Mouse (Mus musculus) intestine, postnatal 0 days (tissue): ENCODE measurements around the gene Sprr3. TPM values are rescaled to one million over a fixed set of nuclear protein-coding genes. Genes with fewer than 3 reads are reported as not detected.
"Not testable (repeated sequence)": the region's sequence is repeated elsewhere in the genome, so short reads cannot be mapped to it uniquely, and the experiment has no call there.

Experiments
- ATAC-seq: fragments of 200-750 bp; cut with Nextera tagmentation; 2 replicates; pipeline ENCODE4 v1.8.0; 2017; ENCODE audit warnings: mild to moderate bottlenecking, moderate TSS enrichment, moderate library complexity
- H3K27ac ChIP-seq: fragments of 300-500 bp; sonication (generic); 2 replicates; pipeline ENCODE4 v1.5.1; 2014; ENCODE audit warnings: mild to moderate bottlenecking, low read depth, low read length, moderate library complexity
- H3K27me3 ChIP-seq: fragments of 300-500 bp; sonication (generic); replicated peaks from 2 replicates; pipeline ENCODE4 v1.6.1; 2014; ENCODE audit warnings: low read length, mixed read lengths; ENCODE audit not compliant: control insufficient read depth, insufficient read depth
- H3K36me3 ChIP-seq: fragments of 300-500 bp; sonication (generic); 2 replicates; pipeline ENCODE4 v1.6.1; 2014; ENCODE audit warnings: mild to moderate bottlenecking, moderate library complexity; ENCODE audit not compliant: control insufficient read depth, insufficient read depth
- H3K4me1 ChIP-seq: fragments of 300-500 bp; sonication (generic); replicated peaks from 2 replicates; pipeline ENCODE4 v1.6.1; 2014; ENCODE audit warnings: antibody characterized with exemption, low read length, mixed read lengths; ENCODE audit not compliant: control insufficient read depth, insufficient read depth
- H3K4me2 ChIP-seq: fragments of 300-500 bp; sonication (generic); replicated peaks from 2 replicates; pipeline ENCODE4 v1.6.1; 2014; ENCODE audit warnings: low read depth, mild to moderate bottlenecking, moderate library complexity
- H3K4me3 ChIP-seq: fragments of 300-500 bp; sonication (generic); 2 replicates; pipeline ENCODE4 v1.5.1; 2014; ENCODE audit warnings: low read depth, low read length
- H3K9ac ChIP-seq: fragments of 300-500 bp; sonication (generic); 2 replicates; pipeline ENCODE4 v1.6.1; 2014; ENCODE audit warnings: mild to moderate bottlenecking, low read depth, low read length
- H3K9me3 ChIP-seq: fragments of 300-500 bp; sonication (generic); 2 replicates; pipeline ENCODE4 v1.6.1; 2016; ENCODE audit warnings: mixed run types; ENCODE audit not compliant: control insufficient read depth
- CTCF ChIP-seq: sonication (generic); IDR thresholded peaks from 2 replicates; pipeline ENCODE4 v1.5.1; 2016; ENCODE audit warnings: low read depth, mild to moderate bottlenecking, control low read depth, antibody characterized with exemption, moderate library complexity
- WGBS: fragments of 180-500 bp; shearing (Covaris S2); extraction: QIAGEN DNeasy Blood & Tissue Kit; methylation state at CpG from one replicate; pipeline ENCODE4 v1.1.7; 2014; 5-methylcytosine and 5-hydroxymethylcytosine counted together
- polyA plus RNA-seq: library from polyadenylated mRNA; unstranded; fragments of >200 nt; fragmentation: Nextera tagmentation; extraction: Ambion mirVana; gene quantifications from 2 replicates; pipeline ENCODE4 v1.2.1, GENCODE M21; 2015

Gene Sprr3
- polyA plus RNA-seq, 1 experiment from 2014 or later, result not detected

GRCm38 (mm10) chr3:92481249-92481648 is 22.7 kb upstream of the Sprr3 start:
- not testable (repeated sequence) for H3K9me3 ChIP-seq, ATAC-seq, H3K27me3 ChIP-seq, H3K36me3 ChIP-seq, H3K4me2 ChIP-seq, H3K9ac ChIP-seq, H3K27ac ChIP-seq, H3K4me1 ChIP-seq, H3K4me3 ChIP-seq
- TF ChIP-seq CTCF, result peak; percentile 61

GRCm38 (mm10) chr3:92470111-92470510 is 11.6 kb upstream of the Sprr3 start:
- no peak overlapping the region for H3K4me2 ChIP-seq
- WGBS, result 72% methylated on average over 2 of the region's 2 CpGs
- no peak overlapping the region for H3K9ac ChIP-seq
- H3K4me1 ChIP-seq, result no peaks in the 10 kb centered on the region
- no peaks in the 10 kb centered on the region for H3K27me3 ChIP-seq
- no peak overlapping the region for H3K4me3 ChIP-seq
- no peak for ATAC-seq
- no peak for TF ChIP-seq CTCF
- no peak overlapping the region for H3K27ac ChIP-seq
- H3K36me3 ChIP-seq, result no peaks in the 10 kb centered on the region
- no peaks in the 10 kb centered on the region for H3K9me3 ChIP-seq

GRCm38 (mm10) chr3:92467424-92467823 is 8.9 kb upstream of the Sprr3 start:
- Histone ChIP-seq H3K27me3 (no peaks in the 10 kb centered on the region), H3K36me3 (no peaks in the 10 kb centered on the region), H3K4me3 (no peak overlapping the region), H3K9ac (no peak overlapping the region), H3K9me3 (no peaks in the 10 kb centered on the region), H3K27ac (no peak overlapping the region), H3K4me2 (no peak overlapping the region), H3K4me1 (no peaks in the 10 kb centered on the region)
- no peak for ATAC-seq
- TF ChIP-seq CTCF, result no peak

GRCm38 (mm10) chr3:92466576-92466975 is 8.1 kb upstream of the Sprr3 start:
- Histone ChIP-seq H3K4me3 (no peak overlapping the region), H3K9ac (no peak overlapping the region), H3K36me3 (no peaks in the 10 kb centered on the region), H3K9me3 (no peaks in the 10 kb centered on the region), H3K27me3 (no peaks in the 10 kb centered on the region), H3K4me2 (no peak overlapping the region), H3K27ac (no peak overlapping the region), H3K4me1 (no peaks in the 10 kb centered on the region)
- ATAC-seq, result no peak
- TF ChIP-seq CTCF, result no peak
- WGBS, result 80% methylated on average over 1 of the region's 1 CpGs

GRCm38 (mm10) chr3:92455151-92455550 is 3.4 kb downstream of the Sprr3 start:
- H3K4me2 ChIP-seq, result no peak overlapping the region
- H3K27ac ChIP-seq, result no peak overlapping the region
- no peak overlapping the region for H3K9ac ChIP-seq
- H3K4me3 ChIP-seq, result no peak overlapping the region
- TF ChIP-seq CTCF, result no peak
- H3K4me1 ChIP-seq, result no peaks in the 10 kb centered on the region
- ATAC-seq, result no peak
- no peaks in the 10 kb centered on the region for H3K27me3 ChIP-seq
- 82% methylated on average over 5 of the region's 5 CpGs for WGBS
- H3K36me3 ChIP-seq, result no peaks in the 10 kb centered on the region
- H3K9me3 ChIP-seq, result no peaks in the 10 kb centered on the region

GRCm38 (mm10) chr3:92440177-92440576 is 18.3 kb downstream of the Sprr3 start:
- Histone ChIP-seq H3K36me3 (no peaks in the 10 kb centered on the region), H3K9ac (no peak overlapping the region), H3K27me3 (no peaks in the 10 kb centered on the region), H3K27ac (no peak overlapping the region), H3K4me2 (no peak overlapping the region), H3K4me3 (no peak overlapping the region), H3K9me3 (no peaks in the 10 kb centered on the region), H3K4me1 (no peaks in the 10 kb centered on the region)
- 72% methylated on average over 3 of the region's 3 CpGs for WGBS
- no peak for ATAC-seq
- no peak for TF ChIP-seq CTCF

GRCm38 (mm10) chr3:92438689-92439088 is 19.8 kb downstream of the Sprr3 start, which contains the start of gene Sprr1b:
TSS of gene Sprr1b (minus strand) at chr3:92438789.
- no peak for TF ChIP-seq CTCF
- H3K27me3 ChIP-seq, result no peaks in the 10 kb centered on the region
- no peaks in the 10 kb centered on the region for H3K4me1 ChIP-seq
- H3K9me3 ChIP-seq, result no peaks in the 10 kb centered on the region
- no peaks in the 10 kb centered on the region for H3K36me3 ChIP-seq
- H3K9ac ChIP-seq, result no peak within 1 kb of the TSS
- no peak within 1 kb of the TSS for H3K27ac ChIP-seq
- no peak within 1 kb of the TSS for H3K4me2 ChIP-seq
- no peak within 1 kb of the TSS for H3K4me3 ChIP-seq
- 90% methylated on average over 3 of the region's 3 CpGs for WGBS
- no peak for ATAC-seq
